Mouse (Mus musculus) forebrain, embryonic 14.5 days (tissue): ENCODE results near the gene Parg. TPM values are rescaled to one million over a fixed set of nuclear protein-coding genes. Genes with fewer than 3 reads are reported as not detected.

ENCODE experiments used
- ATAC-seq: fragments of 200-750 bp; cut with Nextera tagmentation; 2 replicates; pipeline ENCODE4 v1.8.0; 2017; ENCODE audit warnings: mild to moderate bottlenecking, moderate library complexity
- DNase-seq: peaks from one replicate; pipeline ENCODE4 v3.0.0-alpha.2; 2015; ENCODE audit warnings: low spot score
- H3K27ac ChIP-seq: fragments of 300-500 bp; sonication (generic); 2 replicates; pipeline ENCODE4 v1.5.1; 2014; ENCODE audit warnings: low read depth, mild to moderate bottlenecking, control low read depth, low read length, moderate library complexity
- H3K27me3 ChIP-seq: fragments of 300-500 bp; sonication (generic); replicated peaks from 2 replicates; pipeline ENCODE4 v1.6.1; 2014; ENCODE audit warnings: low read length, control low read depth, mixed read lengths; ENCODE audit not compliant: control insufficient read depth, insufficient read depth
- H3K36me3 ChIP-seq: fragments of 300-500 bp; sonication (generic); 2 replicates; pipeline ENCODE4 v1.6.1; 2014; ENCODE audit warnings: low read length, control low read depth; ENCODE audit not compliant: control insufficient read depth, insufficient read depth
- H3K4me1 ChIP-seq: fragments of 300-500 bp; sonication (generic); 2 replicates; pipeline ENCODE4 v1.6.1; 2014; ENCODE audit warnings: antibody characterized with exemption, low read length, control low read depth; ENCODE audit not compliant: control insufficient read depth, insufficient read depth
- H3K4me2 ChIP-seq: fragments of 300-500 bp; sonication (generic); 2 replicates; pipeline ENCODE4 v1.6.1; 2014; ENCODE audit warnings: mild to moderate bottlenecking, control low read depth, low read length
- H3K4me3 ChIP-seq: fragments of 300-500 bp; sonication (generic); 2 replicates; pipeline ENCODE4 v1.5.1; 2014; ENCODE audit warnings: low read depth, low read length, control low read depth
- H3K9ac ChIP-seq: fragments of 300-500 bp; sonication (generic); 2 replicates; pipeline ENCODE4 v1.6.1; 2014; ENCODE audit warnings: mild to moderate bottlenecking, low read length, control low read depth, moderate library complexity
- H3K9me3 ChIP-seq: fragments of 300-500 bp; sonication (generic); replicated peaks from 2 replicates; pipeline ENCODE4 v1.6.1; 2016; ENCODE audit warnings: low read length, control low read depth, mixed read lengths; ENCODE audit not compliant: control insufficient read depth
- WGBS: fragments of 180-500 bp; shearing (Covaris S2); extraction: QIAGEN DNeasy Blood & Tissue Kit; methylation state at CpG from one replicate; pipeline ENCODE4 v1.1.7; 2014; 5-methylcytosine and 5-hydroxymethylcytosine counted together
- polyA plus RNA-seq: library from polyadenylated mRNA; unstranded; fragments of >200 nt; fragmentation: Nextera tagmentation; extraction: Ambion mirVana; gene quantifications from 2 replicates; pipeline ENCODE4 v1.2.1, GENCODE M21; 2014

Parg gene
- polyA plus RNA-seq, result 41.0 and 43.2 TPM in 2 replicates

GRCm38 (mm10) chr14:32201791-32202451 lies at the start of gene Parg, which contains the start of gene Timm23:
TSS of gene Parg (plus strand) at chr14:32201949.
TSS of gene Timm23 (minus strand) at chr14:32201898.
- no peaks in the 10 kb centered on the region for H3K9me3 ChIP-seq
- H3K36me3 ChIP-seq, result peaks cover 18% of the 10 kb centered on the region
- H3K27me3 ChIP-seq, result no peaks in the 10 kb centered on the region
- peak within 1 kb of the TSS; percentile 95 for H3K9ac ChIP-seq
- peak within 1 kb of the TSS; percentile 93 for H3K4me3 ChIP-seq
- H3K4me1 ChIP-seq, result peaks cover 21% of the 10 kb centered on the region
- peak within 1 kb of the TSS; percentile 46; the same call in 1 of the 2 replicates for H3K27ac ChIP-seq
- peak; percentile 93 for DNase-seq
- WGBS, result under 1% methylated on average over 63 of the region's 77 CpGs
- H3K4me2 ChIP-seq, result peak within 1 kb of the TSS; percentile 79
- peak; percentile 97 for ATAC-seq

- Histone ChIP-seq H3K9me3 (peaks cover 7% of the 10 kb centered on the region; the same call in 1 of the 2 replicates), H3K9ac (no peak overlapping the region), H3K4me1 (no peaks in the 10 kb centered on the region), H3K27me3 (no peaks in the 10 kb centered on the region), H3K4me3 (no peak overlapping the region), H3K27ac (no peak overlapping the region), H3K4me2 (no peak overlapping the region), H3K36me3 (no peaks in the 10 kb centered on the region)
- ATAC-seq, result no peak
- no peak for DNase-seq
- 89% methylated on average over 18 of the region's 18 CpGs for WGBS
Measured at GRCm38 (mm10) chr14:32152243-32152965, 49.3 kb upstream of the Parg start.

GRCm38 (mm10) chr14:32153156-32153555 lies 48.6 kb upstream of the Parg start:
- Histone ChIP-seq H3K36me3 (no peaks in the 10 kb centered on the region), H3K9me3 (0 out of 2 replicates have a peak, but pooled peaks cover 2% of the 10 kb centered on the region), H3K4me1 (no peaks in the 10 kb centered on the region), H3K4me2 (no peak overlapping the region), H3K9ac (no peak overlapping the region), H3K27ac (no peak overlapping the region), H3K4me3 (no peak overlapping the region), H3K27me3 (no peaks in the 10 kb centered on the region)
- 96% methylated on average over 2 of the region's 2 CpGs for WGBS
- no peak for ATAC-seq
- no peak for DNase-seq

GRCm38 (mm10) chr14:32154758-32155157 lies 47.0 kb upstream of the Parg start:
- H3K27ac ChIP-seq, result no peak overlapping the region
- H3K9ac ChIP-seq, result no peak overlapping the region
- H3K4me2 ChIP-seq, result no peak overlapping the region
- ATAC-seq (no peak), DNase-seq (no peak)
- H3K27me3 ChIP-seq, result no peaks in the 10 kb centered on the region
- H3K4me1 ChIP-seq, result peaks cover 4% of the 10 kb centered on the region
- H3K9me3 ChIP-seq, result no peaks in the 10 kb centered on the region
- WGBS, result 85% methylated on average over 6 of the region's 6 CpGs
- H3K4me3 ChIP-seq, result no peak overlapping the region
- H3K36me3 ChIP-seq, result no peaks in the 10 kb centered on the region

- ATAC-seq (peak; percentile 42), DNase-seq (peak; percentile 2)
- H3K27me3 ChIP-seq, result no peaks in the 10 kb centered on the region
- H3K4me1 ChIP-seq, result peaks cover 14% of the 10 kb centered on the region
- H3K4me3 ChIP-seq, result peak overlapping the region; percentile 88
- H3K9me3 ChIP-seq, result no peaks in the 10 kb centered on the region
- H3K4me2 ChIP-seq, result peak overlapping the region; percentile 96
- no peaks in the 10 kb centered on the region for H3K36me3 ChIP-seq
- peak overlapping the region; percentile 99 for H3K9ac ChIP-seq
- peak overlapping the region; percentile 39; the same call in 1 of the 2 replicates for H3K27ac ChIP-seq
- 42% methylated on average over 4 of the region's 4 CpGs for WGBS
Measured at GRCm38 (mm10) chr14:32159150-32159670, 42.5 kb upstream of the Parg start.

- H3K4me1 ChIP-seq, result peaks cover 14% of the 10 kb centered on the region
- WGBS, result under 1% methylated on average over 40 of the region's 40 CpGs
- H3K27ac ChIP-seq, result peak within 1 kb of the TSS; percentile 75; the same call in 1 of the 2 replicates
- ATAC-seq (peak; percentile 98), DNase-seq (peak; percentile 100)
- H3K27me3 ChIP-seq, result no peaks in the 10 kb centered on the region
- H3K36me3 ChIP-seq, result no peaks in the 10 kb centered on the region
- H3K9ac ChIP-seq, result peak within 1 kb of the TSS; percentile 99
- no peaks in the 10 kb centered on the region for H3K9me3 ChIP-seq
- H3K4me3 ChIP-seq, result peak within 1 kb of the TSS; percentile 88
- peak within 1 kb of the TSS; percentile 96 for H3K4me2 ChIP-seq
Measured at GRCm38 (mm10) chr14:32159690-32160246, 42.0 kb upstream of the Parg start, which contains the start of gene Ncoa4. TSS of gene Ncoa4 (plus strand) at chr14:32159865.

GRCm38 (mm10) chr14:32160563-32160962 lies 41.2 kb upstream of the Parg start:
- Histone ChIP-seq H3K4me1 (peaks cover 18% of the 10 kb centered on the region), H3K36me3 (no peaks in the 10 kb centered on the region), H3K9me3 (no peaks in the 10 kb centered on the region), H3K27ac (no peak overlapping the region), H3K4me3 (peak overlapping the region; percentile 88), H3K27me3 (no peaks in the 10 kb centered on the region), H3K9ac (peak overlapping the region; percentile 99), H3K4me2 (peak overlapping the region; percentile 96)
- WGBS, result 44% methylated on average over 7 of the region's 7 CpGs
- DNase-seq, result no peak
- no peak for ATAC-seq

GRCm38 (mm10) chr14:32161090-32161885 lies 40.5 kb upstream of the Parg start:
- Histone ChIP-seq H3K27me3 (no peaks in the 10 kb centered on the region), H3K9me3 (no peaks in the 10 kb centered on the region), H3K27ac (no peak overlapping the region), H3K9ac (no peak overlapping the region), H3K36me3 (no peaks in the 10 kb centered on the region), H3K4me3 (no peak overlapping the region), H3K4me2 (0 out of 2 replicates have a peak overlapping the region, but pooled peaks have one; percentile 96), H3K4me1 (peaks cover 19% of the 10 kb centered on the region)
- ATAC-seq (no peak), DNase-seq (no peak)
- 89% methylated on average over 12 of the region's 12 CpGs for WGBS
